Mouse (Mus musculus) embryo, embryonic 10.5 days (tissue): ENCODE measurements at regions not wholly inside any gene's neighbourhood (a gene's known extent, or its start where the extent isn't known, plus 50 kb on each side); places are given as distances from the start of the nearest gene placed in this dataset.

Experiments used
- DNase-seq: peaks from one replicate; pipeline ENCODE4 v3.0.0-alpha.2; 2015; ENCODE audit warnings: low spot score

GRCm38 (mm10) chr13:72023666-72024065 lies 60.1 kb upstream of the Irx1 start:
- DNase-seq: no peak

DNA sequence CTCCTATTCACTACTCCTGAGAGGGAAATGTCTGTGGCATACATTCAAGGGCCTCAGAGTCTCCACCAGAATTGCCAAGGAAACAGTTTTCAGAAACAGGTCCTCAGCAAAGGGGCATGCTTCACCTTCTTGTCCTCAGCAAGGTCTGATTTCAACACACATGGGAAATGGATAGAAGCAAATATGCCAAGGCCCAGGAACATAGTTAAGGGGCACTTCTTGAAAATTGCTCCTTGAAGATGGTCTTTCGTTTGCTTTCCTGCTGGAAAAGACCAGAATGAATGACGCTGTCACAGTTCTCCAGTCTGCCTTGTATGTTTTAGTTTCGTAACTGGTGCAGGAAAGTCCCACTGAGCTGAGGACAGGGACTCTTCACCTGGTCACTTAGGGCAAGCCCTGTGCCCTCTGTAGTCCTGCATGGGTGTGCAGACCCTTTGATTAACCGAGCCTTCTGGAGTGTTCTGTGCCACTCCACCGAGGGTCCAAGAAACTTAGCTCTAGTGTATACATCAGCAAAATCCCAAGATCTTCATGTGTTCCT lies 80.5 kb upstream of the Irx1 start:
- DNase-seq: no peak

DNA sequence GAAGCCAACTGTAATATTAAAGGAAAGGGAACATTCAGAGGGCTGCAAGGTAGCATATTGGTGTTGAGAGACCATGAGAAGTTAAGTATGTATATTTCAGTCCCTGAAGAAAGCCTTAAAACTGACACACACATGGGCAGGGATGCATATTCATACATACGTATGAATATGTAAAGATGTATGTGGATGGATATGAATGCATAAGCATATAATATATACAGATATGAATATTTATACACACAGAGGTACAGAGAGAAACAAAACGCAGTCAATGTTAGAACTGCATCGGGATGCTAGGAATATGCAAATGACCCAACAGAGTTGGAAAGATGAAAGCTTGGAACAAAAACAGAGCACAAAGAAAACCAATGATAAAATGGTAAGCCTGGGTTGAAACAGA lies 92.9 kb upstream of the Irx1 start:
- DNase-seq: no peak

DNA sequence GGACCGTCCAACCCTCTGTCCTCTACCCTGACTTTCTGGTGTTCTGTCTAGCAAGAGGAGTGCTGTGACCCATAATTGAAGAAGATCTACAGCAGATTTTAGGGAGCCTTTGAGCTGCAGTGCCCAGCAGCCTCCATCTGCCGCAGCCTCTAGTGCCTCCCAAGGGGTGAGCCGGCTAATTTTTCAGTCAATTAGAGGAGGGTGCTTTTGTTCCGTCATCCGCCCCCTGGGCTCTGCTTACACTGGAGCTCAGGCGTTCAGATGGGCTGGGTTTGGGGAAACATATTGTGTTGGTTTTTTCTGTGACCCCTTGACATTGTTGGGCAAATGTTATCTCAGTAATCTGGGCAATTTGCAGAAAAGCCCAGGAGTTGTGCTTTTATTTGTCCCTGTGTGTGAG lies 98.1 kb upstream of the Irx1 start:
- peak; percentile 23 for DNase-seq

DNA sequence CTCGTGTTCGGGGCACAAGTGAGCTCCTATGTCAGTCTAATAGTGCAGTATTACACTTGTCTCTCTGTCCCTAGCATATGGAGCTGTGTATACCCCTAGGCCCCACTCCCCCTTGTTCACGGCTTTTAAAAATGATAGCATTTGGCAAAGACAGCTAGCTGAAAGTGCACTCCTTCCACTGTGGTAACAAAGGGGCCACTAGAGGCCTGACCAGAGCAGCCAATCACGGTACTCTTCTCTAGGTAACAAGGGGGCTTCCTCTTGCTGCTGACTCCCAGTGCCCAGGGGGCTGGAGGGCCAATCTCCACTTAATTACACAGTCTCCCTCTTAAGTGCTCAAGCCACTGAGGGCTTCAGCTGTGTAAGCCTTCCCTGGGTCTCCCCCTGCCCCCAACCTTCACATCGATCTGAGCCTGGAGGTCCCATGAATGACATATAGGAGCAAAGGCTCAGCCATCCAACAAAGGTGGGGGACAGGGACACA lies 99.8 kb upstream of the Irx1 start:
- peak; percentile 11 for DNase-seq

DNA sequence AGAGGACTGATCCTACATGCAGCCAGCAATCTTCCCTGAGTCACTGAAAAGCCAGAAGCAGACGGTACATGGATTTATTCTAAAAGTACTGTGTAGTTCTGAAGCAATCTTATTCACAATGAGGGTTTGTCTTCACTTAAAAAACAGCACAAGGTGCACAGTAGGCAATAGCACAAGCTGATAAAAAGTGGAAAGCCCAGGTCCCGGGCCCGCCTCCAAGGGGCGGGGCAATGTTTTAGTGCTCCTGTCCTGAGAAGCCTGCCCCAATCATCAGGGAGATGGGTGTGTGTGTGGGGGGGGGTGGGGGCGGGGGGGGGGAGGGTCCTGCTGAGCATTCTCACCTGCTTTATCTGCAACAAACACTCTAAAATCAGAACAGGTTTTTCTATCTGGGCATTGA lies 133.1 kb upstream of the Irx1 start:
- DNase-seq: peak; percentile 24

DNA sequence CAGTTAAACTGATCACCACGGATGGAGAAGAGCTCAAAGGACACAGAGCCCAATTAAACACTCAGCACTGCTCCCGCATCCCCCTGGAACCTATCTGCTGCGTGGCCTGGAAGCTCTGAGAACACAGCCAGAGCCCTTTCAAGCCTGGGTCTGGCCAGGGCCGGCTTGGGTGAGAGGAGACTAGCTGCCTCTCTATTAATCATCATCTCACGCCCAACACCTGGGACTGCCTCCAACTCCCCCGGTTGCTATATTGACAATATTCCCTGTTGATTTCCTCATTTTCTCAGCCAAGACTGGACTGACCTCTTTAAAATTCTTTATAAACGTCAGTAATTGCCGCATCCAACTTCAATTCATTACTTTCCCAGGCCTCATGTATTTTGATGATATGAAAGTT lies 133.7 kb upstream of the Irx1 start:
- DNase-seq: no peak

- DNase-seq: no peak
Measured at GRCm38 (mm10) chr13:72097811-72098210, 134.3 kb upstream of the Irx1 start.

- DNase-seq: no peak
Measured at GRCm38 (mm10) chr13:72100741-72101140, 137.2 kb upstream of the Irx1 start.

DNA sequence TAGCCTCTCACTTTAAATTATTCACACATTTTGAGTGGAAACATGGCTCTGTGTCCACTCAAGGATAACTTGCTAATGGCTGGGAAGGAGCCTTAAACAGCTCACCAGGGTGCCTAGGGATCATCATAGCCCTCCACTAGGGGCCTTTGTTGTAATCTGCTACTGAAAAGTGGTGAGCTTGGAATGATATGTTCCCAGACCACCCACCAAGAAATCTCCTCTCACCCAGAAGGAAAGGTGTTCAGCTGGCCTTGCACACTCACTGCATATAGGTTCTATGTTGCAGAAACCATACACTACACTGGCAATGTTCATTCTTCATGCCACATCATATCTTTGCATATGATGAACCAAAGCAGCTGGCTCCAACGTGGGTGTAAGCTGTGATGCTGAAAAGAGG lies 145.1 kb upstream of the Irx1 start:
- no peak for DNase-seq

DNA sequence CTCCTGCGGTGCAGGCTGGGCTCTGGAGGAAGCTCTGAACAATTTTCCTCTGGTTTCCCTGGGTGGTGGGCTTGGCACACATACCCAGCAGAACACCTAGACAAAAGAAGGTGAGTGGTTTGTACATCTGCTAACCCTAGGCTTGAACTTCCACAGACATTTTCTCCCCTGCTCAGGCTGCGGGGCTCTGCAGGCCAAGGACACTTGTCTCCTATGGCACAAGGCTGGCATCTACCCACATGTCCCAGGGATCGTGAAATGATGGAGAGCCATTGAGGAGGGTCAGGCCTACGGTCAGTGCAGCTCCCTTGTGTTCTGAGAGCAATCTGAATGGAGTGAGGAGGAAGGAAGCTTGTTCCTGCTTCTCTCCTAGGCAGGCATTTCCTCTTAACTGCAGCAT lies 150.4 kb upstream of the Irx1 start:
- DNase-seq: no peak

DNA sequence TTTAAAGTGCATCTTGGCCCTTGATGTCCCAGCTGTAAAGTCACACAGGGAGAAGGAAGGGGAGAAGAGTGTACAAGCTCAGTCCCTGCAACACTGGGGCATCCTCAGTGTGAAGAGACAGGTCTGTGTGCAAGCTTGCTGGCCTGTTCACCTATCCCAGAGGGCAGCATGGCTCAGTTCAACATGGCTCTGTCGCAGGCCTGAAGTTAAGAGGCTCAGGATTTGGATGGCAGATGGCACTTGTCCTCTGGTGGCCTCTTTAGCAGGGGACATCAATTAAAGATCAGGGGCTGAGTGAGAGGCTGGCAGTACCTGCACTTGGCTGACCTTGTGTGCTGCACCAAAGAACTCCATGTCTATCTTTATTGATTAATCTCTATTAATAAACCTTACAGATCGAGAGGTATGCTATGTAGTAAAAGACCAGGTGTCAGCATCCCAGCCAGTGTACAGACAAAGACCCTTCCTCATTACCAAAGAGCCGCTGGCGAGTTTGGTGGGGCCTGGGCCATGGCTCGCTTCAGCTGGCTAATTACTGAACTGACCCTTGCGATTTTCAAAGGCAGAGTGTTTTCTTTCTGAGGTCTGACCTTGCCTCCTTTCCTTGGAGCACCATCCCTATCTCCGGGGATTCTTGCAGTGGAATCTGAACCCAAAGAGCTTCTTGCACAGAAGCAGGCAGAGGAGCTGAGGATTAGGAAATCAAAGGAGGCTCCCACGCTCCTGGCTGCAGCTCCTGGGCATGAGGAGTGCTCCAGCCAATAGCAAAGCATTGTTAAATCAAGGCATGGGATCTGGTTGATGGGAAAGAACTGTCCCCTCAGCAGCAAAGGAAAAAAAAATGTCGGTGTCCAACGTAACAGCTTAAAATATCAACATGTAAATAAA lies 151.5 kb upstream of the Irx1 start:
- peak; percentile 19 for DNase-seq

DNA sequence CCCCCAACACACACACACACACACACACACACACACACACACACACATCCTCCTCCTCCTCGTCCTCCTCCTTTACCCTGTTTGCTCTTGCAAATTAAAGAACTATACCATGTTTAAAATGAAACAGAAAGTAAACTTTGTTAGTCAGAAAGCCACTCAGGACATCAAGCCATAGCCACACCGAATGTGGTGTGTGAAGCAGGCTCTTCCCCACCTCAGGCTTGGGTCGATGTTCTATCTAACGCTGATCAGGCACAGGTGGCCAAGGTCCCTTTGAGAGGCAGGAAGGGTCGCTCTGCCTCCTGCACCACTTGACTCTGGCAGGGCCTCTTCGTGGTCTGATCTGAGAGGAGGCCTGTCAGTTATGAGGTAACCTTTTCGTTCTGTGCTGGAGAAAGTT lies 156.9 kb upstream of the Irx1 start:
- DNase-seq: no peak

DNA sequence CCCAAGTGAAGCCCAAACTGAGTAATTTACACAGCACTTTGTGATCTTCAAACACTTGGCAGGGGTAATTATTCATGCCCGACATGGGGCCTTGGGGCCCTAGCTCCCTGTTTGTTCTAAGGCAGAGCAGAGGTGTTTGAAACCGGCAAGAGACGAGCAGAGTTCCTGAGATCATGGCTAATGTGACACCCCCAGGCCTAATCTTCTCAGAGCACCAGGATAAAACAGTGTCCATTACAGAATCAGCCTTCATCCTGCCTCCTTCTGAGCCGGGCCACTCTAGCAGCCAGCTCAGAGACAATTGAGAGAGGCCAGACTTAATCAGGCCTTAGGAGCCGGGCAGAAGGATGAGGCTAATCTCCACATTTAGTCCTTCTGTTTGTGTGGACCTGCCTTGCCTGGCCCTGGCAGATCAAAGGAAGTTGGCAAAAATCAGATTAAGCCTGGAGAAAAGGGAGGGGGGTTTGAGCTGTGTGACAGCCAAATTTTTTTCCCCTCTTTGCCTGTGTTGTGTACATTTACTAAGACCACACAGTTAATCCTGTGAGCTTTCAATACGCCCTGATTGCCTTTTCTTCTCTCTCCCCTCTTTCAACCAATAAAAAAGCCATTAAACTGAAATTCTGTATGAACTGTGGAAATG lies 157.5 kb upstream of the Irx1 start:
- peak; percentile 56 for DNase-seq

- no peak for DNase-seq
Measured at GRCm38 (mm10) chr13:72121554-72122229, 158.2 kb upstream of the Irx1 start.

GRCm38 (mm10) chr13:72122230-72122627 lies 158.7 kb upstream of the Irx1 start:
- no peak for DNase-seq

DNA sequence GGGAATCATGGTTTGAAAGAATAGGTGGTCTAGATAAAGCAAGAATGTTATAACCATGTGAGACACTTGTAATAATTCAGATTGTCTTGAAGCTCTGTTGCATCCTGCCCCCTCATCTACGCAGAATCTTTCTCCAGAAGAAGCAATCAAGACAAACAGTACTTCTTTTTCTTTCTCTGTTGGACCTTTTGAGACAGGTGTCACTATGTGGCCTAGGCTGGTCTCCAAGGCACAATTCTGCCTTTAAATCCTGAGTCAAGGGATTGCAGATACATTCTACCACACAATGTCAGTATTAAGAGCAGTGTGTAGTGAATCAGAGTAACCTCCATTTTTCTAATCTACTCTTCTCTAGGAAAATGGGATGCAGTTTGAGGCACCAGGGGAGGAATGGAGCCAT lies 164.8 kb upstream of the Irx1 start:
- no peak for DNase-seq

DNA sequence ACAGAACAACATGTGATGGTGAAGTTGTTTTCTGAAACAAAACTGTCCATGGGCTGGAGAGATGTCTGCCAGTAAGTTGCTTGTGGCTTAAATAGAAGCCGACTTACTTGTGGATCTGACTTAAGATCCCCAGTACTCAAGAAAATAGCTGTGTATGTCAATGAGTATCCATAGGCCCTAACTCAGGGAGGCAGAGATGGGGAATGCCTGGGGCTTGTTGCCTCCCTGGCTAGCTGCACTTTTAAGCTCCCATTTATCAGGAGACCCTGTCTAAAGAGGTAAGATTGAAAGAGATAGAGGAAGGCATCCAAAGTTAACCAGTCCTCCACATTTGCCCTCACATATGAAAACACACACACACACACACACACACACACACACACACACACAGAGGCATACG lies 167.8 kb upstream of the Irx1 start:
- no peak for DNase-seq

DNA sequence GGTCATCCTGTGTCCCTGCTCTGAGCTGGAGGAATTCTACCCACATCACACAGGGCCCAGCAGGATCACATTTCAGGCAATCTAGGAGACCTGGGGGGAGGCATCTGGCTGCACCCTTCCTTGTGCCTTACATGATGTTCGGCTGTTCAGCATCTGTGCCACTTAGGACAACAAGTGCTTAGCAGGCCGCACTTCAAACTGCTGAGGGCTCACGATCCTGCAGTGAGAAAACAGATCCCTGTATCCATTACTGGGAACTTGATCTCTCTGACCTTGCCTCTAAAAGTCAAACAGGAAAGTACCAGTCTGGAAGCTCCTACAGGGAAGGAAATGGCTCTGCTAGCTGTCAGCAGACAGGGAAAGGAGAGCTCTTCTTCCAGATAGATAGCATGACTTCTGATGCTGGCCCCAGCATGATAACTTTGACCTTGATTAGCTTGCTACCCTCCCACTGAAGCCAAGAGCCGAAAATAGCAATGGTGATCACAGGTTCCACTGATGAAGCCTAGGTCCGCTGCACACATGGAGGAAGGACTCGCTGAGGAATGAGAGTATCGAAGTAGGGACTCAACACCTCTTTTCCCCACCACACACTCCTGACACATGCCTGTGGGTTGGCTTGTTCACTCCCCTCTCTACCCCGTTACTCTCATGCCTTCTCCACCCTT lies 170.7 kb upstream of the Irx1 start:
- DNase-seq: peak; percentile 59

DNA sequence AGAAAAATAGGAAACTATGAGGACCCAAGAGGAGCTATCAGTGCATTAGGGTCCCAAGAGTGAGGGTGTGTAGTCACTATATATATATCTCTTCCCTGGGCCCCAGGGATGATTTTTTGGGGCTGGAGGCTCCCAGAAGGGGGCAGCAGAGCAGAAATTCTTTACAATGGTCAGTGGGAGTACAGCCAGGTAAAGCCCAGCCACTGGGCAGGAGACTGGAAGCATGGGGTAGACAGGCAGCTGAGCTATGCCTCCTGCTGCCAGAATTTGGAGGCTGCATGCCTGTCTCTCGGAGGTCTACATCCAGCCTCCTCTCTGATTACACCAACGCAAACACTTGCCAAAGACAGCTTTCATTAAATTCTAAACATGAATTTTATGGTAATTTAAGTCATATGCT lies 202.7 kb upstream of the Irx1 start:
- DNase-seq: peak; percentile 28

DNA sequence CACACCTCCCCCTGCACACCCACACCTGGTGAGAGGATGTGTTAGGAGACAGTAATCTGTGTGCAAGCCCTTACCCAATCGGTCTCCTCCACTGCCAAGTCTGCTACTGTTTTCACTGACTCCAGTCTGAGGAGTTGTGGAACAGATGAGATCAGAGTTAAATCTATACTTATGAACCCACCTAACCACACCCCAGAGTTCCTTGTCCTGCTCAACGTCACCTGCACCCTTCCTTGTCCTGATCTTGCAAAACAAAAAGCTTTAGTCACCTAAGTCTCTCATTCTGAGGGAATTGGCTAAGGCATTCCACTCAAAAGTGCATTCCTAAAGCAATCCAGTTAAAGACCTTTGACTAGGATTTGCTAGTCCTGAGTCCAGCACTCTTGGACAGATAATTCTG lies 203.9 kb upstream of the Irx1 start:
- no peak for DNase-seq

DNA sequence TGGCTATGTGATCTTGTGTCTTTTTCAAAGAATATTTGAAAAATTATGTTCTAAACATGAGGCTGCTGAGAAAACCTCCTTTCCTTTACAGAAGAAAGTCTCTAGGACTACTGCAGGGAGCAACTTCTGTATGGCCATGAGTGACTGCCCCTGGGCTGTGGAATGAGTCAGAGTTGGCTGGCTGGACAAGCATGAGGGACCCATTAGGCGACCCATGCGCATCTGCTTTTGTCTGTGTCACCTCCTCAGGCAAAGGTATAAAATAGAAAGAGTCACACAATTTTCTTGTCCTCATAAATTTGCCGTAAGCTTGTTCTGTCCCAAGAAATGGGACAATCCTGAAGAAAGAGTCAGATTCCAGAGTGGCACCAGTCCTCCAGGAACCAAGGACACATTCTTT lies 220.1 kb upstream of the Irx1 start:
- no peak for DNase-seq
